Mouse (Mus musculus) testis, adult 2 months (tissue): ENCODE measurements around the gene Ubiad1. TPM values are rescaled to one million over a fixed set of nuclear protein-coding genes. Genes with fewer than 3 reads are reported as not detected.
A peak's percentile ranks its signal among the peaks of the same experiment; 100 is the strongest.

ENCODE experiments used
- H3K27ac ChIP-seq: fragments of 200-500 bp; 2 replicates; pipeline ENCODE4 v1.5.1; 2012; ENCODE audit warnings: low read depth, low read length; ENCODE audit not compliant: control insufficient read depth, insufficient read depth
- H3K27me3 ChIP-seq: fragments of 200-500 bp; 2 replicates; pipeline ENCODE4 v1.6.1; 2012; ENCODE audit warnings: mild to moderate bottlenecking, low read length, moderate library complexity; ENCODE audit not compliant: control insufficient read depth, insufficient read depth
- H3K36me3 ChIP-seq: fragments of 200-500 bp; 2 replicates; pipeline ENCODE4 v1.6.1; 2012; ENCODE audit warnings: mild to moderate bottlenecking, low read length; ENCODE audit not compliant: control insufficient read depth, insufficient read depth
- H3K4me1 ChIP-seq: fragments of 200-500 bp; 2 replicates; pipeline ENCODE4 v1.6.1; 2012; ENCODE audit warnings: low read length; ENCODE audit not compliant: control insufficient read depth, insufficient read depth
- H3K4me3 ChIP-seq: fragments of 200-500 bp; 2 replicates; pipeline ENCODE4 v1.5.1; 2012; ENCODE audit warnings: low read depth, mild to moderate bottlenecking, low read length, moderate library complexity, mixed read lengths; ENCODE audit not compliant: control insufficient read depth
- CTCF ChIP-seq: fragments of 200-500 bp; IDR thresholded peaks from 2 replicates; pipeline ENCODE4 v1.5.1; 2012; ENCODE audit warnings: low read depth, mild to moderate bottlenecking, inconsistent platforms, low read length, moderate library complexity; ENCODE audit not compliant: control insufficient read depth, insufficient read depth, insufficient replicate concordance
- POLR2A ChIP-seq: fragments of 200-500 bp; IDR thresholded peaks from 2 replicates; pipeline ENCODE4 v1.6.1; 2012; ENCODE audit warnings: low read depth, mild to moderate bottlenecking, inconsistent platforms, low read length, moderate library complexity; ENCODE audit not compliant: control insufficient read depth
- polyA plus RNA-seq: library from polyadenylated mRNA; depleted of rRNA; stranded (reverse); fragments of >200 nt; gene quantifications from 2 replicates; pipeline ENCODE4 v1.2.3, GENCODE M21; 2012; rRNA removed

The Ubiad1 gene
- 12.8 and 14.5 TPM in 2 replicates for polyA plus RNA-seq

DNA sequence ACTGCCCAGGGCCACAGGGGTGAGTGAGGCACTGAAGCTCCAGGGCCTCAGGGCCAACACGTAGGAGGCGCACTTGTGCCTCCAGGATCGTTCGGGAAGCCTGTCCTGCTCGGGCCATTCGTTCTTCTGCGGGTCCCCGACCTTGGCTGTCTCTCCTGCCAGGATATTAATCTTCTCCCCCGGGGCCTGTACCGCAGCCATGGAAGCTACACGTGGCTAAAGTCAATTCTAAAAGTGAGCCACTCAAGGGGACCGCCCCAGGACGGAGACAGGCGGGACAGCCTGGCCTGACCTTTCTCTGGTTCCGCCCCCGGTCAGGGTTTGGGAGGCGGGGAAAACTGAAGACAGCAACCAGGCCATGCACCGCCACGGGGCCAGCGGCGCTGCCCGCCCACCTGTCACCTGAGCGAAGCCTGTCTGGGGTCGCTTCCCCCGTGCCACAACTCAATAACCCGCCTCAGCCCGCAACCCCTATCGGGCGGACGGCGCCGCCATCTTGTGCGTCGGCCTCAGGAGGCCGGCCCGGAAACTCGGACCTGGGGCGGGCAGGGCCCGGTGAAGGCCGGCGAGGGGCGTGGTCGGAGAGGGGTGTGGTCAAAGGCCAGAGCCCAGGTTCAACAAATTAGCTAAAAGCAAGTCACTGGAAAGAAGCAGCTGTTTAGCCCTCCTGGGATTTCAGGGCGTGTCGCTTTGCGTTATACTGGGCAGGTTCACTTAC is at the start of gene Ubiad1:
TSS of gene Ubiad1 (minus strand) at position 522 of the 718 bp plus-strand sequence.
- Histone ChIP-seq H3K27ac (peak within 1 kb of the TSS; percentile 80), H3K4me3 (peak within 1 kb of the TSS; percentile 90), H3K27me3 (no peaks in the 10 kb centered on the region), H3K36me3 (no peaks in the 10 kb centered on the region; the same call in 1 of the 2 replicates), H3K4me1 (peaks cover 10% of the 10 kb centered on the region)
- TF ChIP-seq POLR2A (peak; percentile 87), CTCF (no peak)

DNA sequence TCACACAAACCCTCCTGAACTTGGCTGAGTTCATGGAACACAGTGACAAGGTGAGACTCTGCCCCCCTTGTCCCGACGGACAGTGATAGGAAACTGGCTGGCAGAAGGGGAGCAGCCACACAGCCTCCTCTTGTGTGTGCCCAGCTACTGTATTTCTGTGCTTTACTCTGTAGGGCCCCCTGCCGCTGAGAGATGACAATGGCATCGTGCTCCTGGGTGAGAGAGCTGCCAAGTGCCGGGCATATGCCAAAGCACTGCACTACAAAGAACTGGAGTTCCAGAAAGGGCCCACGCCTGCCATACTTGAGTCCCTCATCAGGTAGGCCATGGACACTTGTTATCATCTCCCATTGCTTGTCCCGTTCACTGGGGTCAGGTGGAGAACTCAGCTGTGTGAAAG is 46.9 kb upstream of the Ubiad1 start:
- Histone ChIP-seq H3K36me3 (peaks cover 5% of the 10 kb centered on the region), H3K27ac (no peak overlapping the region), H3K27me3 (no peaks in the 10 kb centered on the region), H3K4me3 (no peak overlapping the region), H3K4me1 (no peaks in the 10 kb centered on the region)
- TF ChIP-seq CTCF, result no peak
- TF ChIP-seq POLR2A, result no peak

DNA sequence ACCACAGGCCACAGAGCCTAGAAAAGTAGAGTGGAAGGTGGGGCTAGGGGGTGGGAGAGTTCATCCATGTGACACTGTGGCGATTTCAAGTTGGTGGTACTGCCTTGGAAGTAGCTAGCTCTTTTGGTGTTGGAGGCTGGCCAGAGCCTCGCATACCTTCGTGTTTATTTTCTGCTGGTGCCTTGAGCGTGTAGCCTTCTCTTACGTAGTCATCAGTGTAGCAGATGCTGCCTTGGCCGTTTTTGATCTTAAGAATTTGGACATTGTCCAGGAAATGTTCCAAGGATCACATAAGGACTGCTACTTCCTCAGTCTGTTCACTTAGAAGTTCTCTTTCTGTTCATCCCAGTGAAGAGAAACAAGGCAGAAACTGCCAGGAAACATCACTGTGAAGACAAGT is 45.9 kb upstream of the Ubiad1 start:
- TF ChIP-seq CTCF (no peak), POLR2A (no peak)
- Histone ChIP-seq H3K4me1 (no peaks in the 10 kb centered on the region), H3K27ac (no peak overlapping the region), H3K27me3 (no peaks in the 10 kb centered on the region), H3K36me3 (peaks cover 6% of the 10 kb centered on the region), H3K4me3 (no peak overlapping the region)

DNA sequence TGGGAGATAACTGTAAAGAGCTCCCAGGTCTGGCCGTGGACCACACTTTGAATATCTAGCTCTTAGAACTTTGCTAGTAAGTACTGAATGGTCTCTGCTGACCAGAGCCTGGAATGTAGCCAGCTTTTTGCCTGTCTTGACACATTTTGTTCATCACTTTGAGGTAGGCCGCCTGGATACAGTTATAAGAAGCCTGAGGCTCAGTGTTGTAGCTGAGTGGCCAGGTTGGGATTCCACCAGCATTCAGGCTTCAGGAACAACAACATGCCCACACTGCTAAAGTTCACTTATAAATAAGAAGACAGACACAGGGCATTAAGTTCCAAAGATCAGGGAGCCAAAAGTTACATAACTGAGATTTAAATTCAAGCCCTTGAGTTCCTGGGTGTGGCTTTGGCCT is 43.3 kb upstream of the Ubiad1 start:
- Histone ChIP-seq H3K27me3 (no peaks in the 10 kb centered on the region), H3K4me3 (no peak overlapping the region), H3K27ac (no peak overlapping the region), H3K4me1 (no peaks in the 10 kb centered on the region), H3K36me3 (peaks cover 8% of the 10 kb centered on the region)
- TF ChIP-seq CTCF (no peak), POLR2A (no peak)

DNA sequence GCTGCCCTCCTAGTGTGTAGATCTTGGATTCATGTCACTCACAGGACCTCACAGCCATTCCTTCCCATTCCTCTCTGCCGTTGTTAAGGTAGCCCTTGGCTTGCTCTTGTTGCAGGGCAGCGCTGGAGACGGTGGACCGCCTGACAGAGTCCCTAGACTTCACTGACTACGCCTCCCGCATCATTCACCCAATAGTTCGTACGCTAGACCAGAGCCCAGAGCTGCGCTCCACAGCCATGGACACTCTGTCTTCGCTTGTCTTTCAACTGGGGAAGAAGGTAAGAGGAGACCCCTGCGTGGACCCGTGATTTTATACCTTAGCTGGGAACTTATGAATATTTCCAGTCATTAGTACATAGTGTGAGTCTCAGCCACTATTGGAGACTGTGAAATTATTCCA is 39.9 kb upstream of the Ubiad1 start:
- no peak overlapping the region for H3K4me3 ChIP-seq
- peaks cover 10% of the 10 kb centered on the region for H3K36me3 ChIP-seq
- no peaks in the 10 kb centered on the region for H3K27me3 ChIP-seq
- no peaks in the 10 kb centered on the region for H3K4me1 ChIP-seq
- no peak overlapping the region for H3K27ac ChIP-seq
- TF ChIP-seq POLR2A (no peak), CTCF (no peak)

DNA sequence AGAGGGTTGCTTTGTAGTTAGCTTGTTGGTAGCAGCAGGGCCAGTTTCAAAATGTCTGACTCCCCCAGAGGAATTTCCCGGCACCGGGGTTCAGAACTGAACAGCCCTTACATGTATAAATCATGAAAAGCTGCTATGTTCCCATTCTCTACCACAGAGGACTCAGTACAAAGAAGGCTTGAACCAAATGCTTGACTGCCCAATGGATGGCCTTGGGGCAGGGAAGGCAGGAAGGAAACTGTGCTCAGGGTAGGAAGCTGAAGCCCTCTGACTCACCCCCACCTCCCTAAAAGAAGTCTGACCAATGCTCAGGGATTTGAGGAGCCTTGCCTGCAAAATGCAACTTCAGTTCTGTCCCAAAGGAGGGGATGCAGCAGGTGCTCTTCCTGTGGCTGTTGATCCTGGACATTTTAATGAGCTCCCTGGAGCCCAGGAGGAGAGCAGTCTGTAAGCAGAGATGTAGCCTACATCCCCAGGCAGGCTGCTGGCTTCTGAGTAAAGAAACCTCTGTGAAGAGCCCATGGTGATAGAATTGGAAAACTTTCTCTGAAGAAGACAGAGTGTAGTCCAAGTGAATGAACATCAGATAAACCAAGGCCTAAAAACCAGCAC is 37.1 kb upstream of the Ubiad1 start:
- Histone ChIP-seq H3K4me1 (no peaks in the 10 kb centered on the region), H3K27ac (no peak overlapping the region), H3K4me3 (no peak overlapping the region), H3K36me3 (peaks cover 7% of the 10 kb centered on the region), H3K27me3 (no peaks in the 10 kb centered on the region)
- TF ChIP-seq CTCF, result no peak
- no peak for TF ChIP-seq POLR2A

DNA sequence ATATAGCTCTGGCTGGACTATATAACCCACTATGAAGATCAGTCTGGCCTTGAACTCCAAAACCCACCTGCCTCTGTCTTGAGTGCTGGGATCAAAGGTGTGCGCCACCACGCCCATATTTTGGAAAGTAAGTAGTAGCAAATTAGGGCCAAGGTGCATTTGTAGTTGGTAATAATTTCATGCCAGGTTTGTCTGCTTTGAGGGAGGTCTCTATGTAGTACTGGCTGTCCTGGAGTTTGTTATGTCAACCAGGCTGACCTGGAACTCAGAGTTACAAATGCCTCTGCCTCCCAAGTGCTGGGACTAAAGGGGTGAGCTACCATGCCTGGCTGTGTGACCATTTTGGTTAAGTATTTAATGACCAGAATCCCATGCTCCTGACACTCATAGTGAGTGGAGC is 35.7 kb upstream of the Ubiad1 start:
- peaks cover 6% of the 10 kb centered on the region for H3K36me3 ChIP-seq
- H3K27ac ChIP-seq, result no peak overlapping the region
- no peak overlapping the region for H3K4me3 ChIP-seq
- H3K27me3 ChIP-seq, result no peaks in the 10 kb centered on the region
- TF ChIP-seq POLR2A, result no peak
- no peak for TF ChIP-seq CTCF
- no peaks in the 10 kb centered on the region for H3K4me1 ChIP-seq

DNA sequence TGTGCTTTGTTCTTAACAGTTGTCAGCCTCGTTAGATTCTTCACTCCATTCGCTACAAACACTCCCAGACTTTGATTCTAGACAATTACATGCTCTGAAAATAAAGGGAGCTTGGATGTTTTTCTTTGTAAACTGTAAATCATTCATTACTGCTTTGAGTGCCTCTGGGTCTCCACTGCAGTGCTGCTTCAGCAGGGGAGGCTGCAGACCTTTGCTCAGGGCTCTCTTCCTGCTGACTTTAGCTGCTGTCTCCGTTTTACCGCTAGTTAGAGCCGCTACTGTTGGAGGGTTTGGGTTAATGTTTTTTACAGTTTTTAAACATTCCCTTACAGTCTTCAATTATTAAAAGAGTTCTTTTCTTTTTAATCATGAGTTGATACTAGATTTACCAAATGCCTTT is 28.9 kb upstream of the Ubiad1 start:
- H3K4me1 ChIP-seq, result no peaks in the 10 kb centered on the region
- no peak overlapping the region for H3K4me3 ChIP-seq
- H3K36me3 ChIP-seq, result peaks cover 3% of the 10 kb centered on the region
- no peaks in the 10 kb centered on the region for H3K27me3 ChIP-seq
- H3K27ac ChIP-seq, result no peak overlapping the region
- TF ChIP-seq CTCF, result no peak
- TF ChIP-seq POLR2A, result no peak
